Mouse (Mus musculus) heart, embryonic 15.5 days (tissue): ENCODE results near the gene Ggct. TPM values are rescaled to one million over a fixed set of nuclear protein-coding genes. Genes with fewer than 3 reads are reported as not detected.

Experiments
- ATAC-seq: fragments of 200-750 bp; cut with Nextera tagmentation; replicated peaks from 2 replicates; pipeline ENCODE4 v1.8.0; 2017; ENCODE audit warnings: low read depth, moderate TSS enrichment; ENCODE audit not compliant: insufficient number of reproducible peaks, insufficient read depth, low FRiP score
- H3K27ac ChIP-seq: fragments of 300-500 bp; sonication (generic); 2 replicates; pipeline ENCODE4 v1.5.1; 2015; ENCODE audit warnings: mild to moderate bottlenecking, inconsistent platforms
- H3K27me3 ChIP-seq: fragments of 300-500 bp; sonication (generic); 2 replicates; pipeline ENCODE4 v1.6.1; 2015; ENCODE audit warnings: inconsistent platforms
- H3K36me3 ChIP-seq: fragments of 300-500 bp; sonication (generic); 2 replicates; pipeline ENCODE4 v1.6.1; 2015; ENCODE audit warnings: mild to moderate bottlenecking, inconsistent platforms
- H3K4me1 ChIP-seq: fragments of 300-500 bp; sonication (generic); replicated peaks from 2 replicates; pipeline ENCODE4 v1.6.1; 2015; ENCODE audit warnings: inconsistent platforms
- H3K4me2 ChIP-seq: fragments of 300-500 bp; sonication (generic); 2 replicates; pipeline ENCODE4 v1.6.1; 2015; ENCODE audit warnings: inconsistent platforms, mild to moderate bottlenecking, moderate library complexity
- H3K4me3 ChIP-seq: fragments of 300-500 bp; sonication (generic); 2 replicates; pipeline ENCODE4 v1.5.1; 2015; ENCODE audit warnings: mild to moderate bottlenecking, inconsistent platforms
- H3K9ac ChIP-seq: fragments of 300-500 bp; sonication (generic); 2 replicates; pipeline ENCODE4 v1.6.1; 2015; ENCODE audit warnings: mild to moderate bottlenecking, inconsistent platforms
- H3K9me3 ChIP-seq: fragments of 300-500 bp; sonication (generic); replicated peaks from 2 replicates; pipeline ENCODE4 v1.6.1; 2016; ENCODE audit warnings: inconsistent platforms
- WGBS: fragments of 180-500 bp; shearing (Covaris S2); methylation state at CpG from one replicate; pipeline ENCODE4 v1.1.7; 2015; ENCODE audit warnings: mixed read lengths; 5-methylcytosine and 5-hydroxymethylcytosine counted together
- polyA plus RNA-seq: library from polyadenylated mRNA; unstranded; fragments of >200 nt; fragmentation: Nextera tagmentation; extraction: Ambion mirVana; gene quantifications from 2 replicates; pipeline ENCODE4 v1.2.1, GENCODE M21; 2015

The Ggct gene
- polyA plus RNA-seq, 1 experiment from 2014 or later, result 4.2 TPM

DNA sequence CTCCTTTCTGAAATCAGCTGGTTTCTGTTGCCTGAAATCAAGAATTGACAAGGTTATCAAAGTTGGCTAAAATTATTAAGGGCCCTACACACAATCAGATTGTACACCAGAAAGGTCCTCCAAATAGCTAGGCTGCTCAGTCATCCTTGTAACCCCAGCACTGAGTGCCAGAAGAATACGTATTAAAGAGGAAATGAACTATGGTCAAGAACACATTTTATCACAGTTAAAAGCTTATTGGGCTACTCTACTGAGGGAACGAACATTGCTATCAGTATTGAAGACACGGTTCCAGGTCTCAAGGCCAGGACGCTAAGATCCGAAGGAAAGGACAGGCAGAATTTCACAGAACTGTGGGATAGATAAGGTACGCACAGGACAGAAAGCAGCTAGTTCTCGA lies 609 bp downstream of the Ggct start:
- Histone ChIP-seq H3K27ac (peak overlapping the region; percentile 65), H3K9ac (peak overlapping the region; percentile 64), H3K4me2 (peak overlapping the region; percentile 99), H3K27me3 (no peaks in the 10 kb centered on the region), H3K9me3 (no peaks in the 10 kb centered on the region), H3K4me3 (peak overlapping the region; percentile 67), H3K36me3 (no peaks in the 10 kb centered on the region; the same call in 1 of the 2 replicates), H3K4me1 (peaks cover 10% of the 10 kb centered on the region; the same call in 1 of the 2 replicates)
- 2% methylated on average over 7 of the region's 7 CpGs for WGBS
- no peak for ATAC-seq

DNA sequence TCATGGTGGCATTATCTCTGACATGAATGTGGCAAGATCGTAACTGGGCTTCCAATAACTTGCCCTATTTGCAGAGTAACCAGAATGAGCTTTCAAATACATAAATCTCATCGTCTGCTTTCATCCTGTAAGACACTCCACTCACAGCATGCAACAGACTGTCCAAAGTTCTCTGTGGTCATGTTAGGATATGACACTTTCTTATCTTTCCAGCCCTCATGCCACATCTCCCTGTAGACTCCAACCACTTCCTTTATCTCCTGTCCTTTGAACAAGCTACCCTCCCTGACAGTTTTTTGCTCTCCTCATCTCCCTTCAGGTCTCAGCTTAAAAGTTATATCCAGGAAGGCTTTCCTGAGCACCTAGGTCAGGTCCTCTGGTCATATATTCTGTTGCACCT lies 1.6 kb downstream of the Ggct start:
- Histone ChIP-seq H3K4me2 (no peak overlapping the region), H3K36me3 (no peaks in the 10 kb centered on the region; the same call in 1 of the 2 replicates), H3K9ac (no peak overlapping the region), H3K27me3 (no peaks in the 10 kb centered on the region), H3K9me3 (no peaks in the 10 kb centered on the region), H3K4me1 (peaks cover 10% of the 10 kb centered on the region; the same call in 1 of the 2 replicates), H3K4me3 (no peak overlapping the region), H3K27ac (no peak overlapping the region)
- no peak for ATAC-seq
- WGBS, result 54% methylated on average over 2 of the region's 2 CpGs

DNA sequence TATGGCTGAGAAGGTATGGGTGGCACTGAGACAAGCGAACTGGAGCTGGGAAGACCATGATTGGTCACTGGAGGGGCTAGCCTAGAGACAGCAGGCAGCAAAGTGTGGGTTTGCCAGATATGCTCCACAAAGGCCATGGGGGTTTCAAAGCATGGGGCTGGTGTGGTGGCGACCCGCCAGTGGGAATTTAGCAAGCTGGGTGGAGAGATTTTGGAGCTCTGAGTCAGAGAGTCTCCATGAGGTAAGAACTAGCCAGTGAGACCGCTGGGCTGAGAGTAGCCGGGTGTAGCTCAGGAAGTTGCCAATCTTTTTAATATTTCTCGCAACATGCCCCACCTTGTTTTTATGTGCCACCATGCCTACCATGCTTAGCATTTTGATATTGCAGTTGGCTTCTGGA lies 4.6 kb downstream of the Ggct start:
- Histone ChIP-seq H3K27me3 (no peaks in the 10 kb centered on the region), H3K27ac (no peak overlapping the region), H3K36me3 (no peaks in the 10 kb centered on the region; the same call in 1 of the 2 replicates), H3K4me2 (no peak overlapping the region), H3K9me3 (no peaks in the 10 kb centered on the region), H3K4me3 (no peak overlapping the region), H3K4me1 (peaks cover 7% of the 10 kb centered on the region; the same call in 1 of the 2 replicates), H3K9ac (no peak overlapping the region)
- 89% methylated on average over 6 of the region's 6 CpGs for WGBS
- ATAC-seq, result no peak

DNA sequence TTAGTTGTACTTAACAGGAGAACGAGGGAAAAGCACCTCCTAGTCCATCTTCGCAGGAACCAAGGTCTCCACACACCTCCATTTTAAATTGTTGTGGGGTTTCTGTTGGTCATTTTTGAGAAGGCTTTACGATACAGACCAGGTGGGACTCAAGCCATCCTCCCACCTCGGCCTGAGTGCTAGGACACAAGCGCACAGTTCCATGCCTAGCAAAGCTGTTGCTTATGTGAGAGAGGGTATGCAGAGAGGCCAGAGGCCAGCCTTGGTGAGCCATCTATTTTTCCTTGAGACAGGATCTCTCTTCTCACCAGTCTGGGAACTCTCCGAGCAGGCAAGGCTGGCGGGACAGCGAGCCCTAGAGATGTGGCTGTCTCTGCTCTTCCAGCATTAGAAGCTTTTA lies 8.7 kb downstream of the Ggct start:
- no peak overlapping the region for H3K27ac ChIP-seq
- no peak overlapping the region for H3K9ac ChIP-seq
- 88% methylated on average over 8 of the region's 8 CpGs for WGBS
- no peaks in the 10 kb centered on the region for H3K4me1 ChIP-seq
- no peaks in the 10 kb centered on the region; the same call in 1 of the 2 replicates for H3K36me3 ChIP-seq
- H3K4me2 ChIP-seq, result no peak overlapping the region
- no peaks in the 10 kb centered on the region for H3K9me3 ChIP-seq
- ATAC-seq, result no peak
- no peaks in the 10 kb centered on the region for H3K27me3 ChIP-seq
- no peak overlapping the region for H3K4me3 ChIP-seq

DNA sequence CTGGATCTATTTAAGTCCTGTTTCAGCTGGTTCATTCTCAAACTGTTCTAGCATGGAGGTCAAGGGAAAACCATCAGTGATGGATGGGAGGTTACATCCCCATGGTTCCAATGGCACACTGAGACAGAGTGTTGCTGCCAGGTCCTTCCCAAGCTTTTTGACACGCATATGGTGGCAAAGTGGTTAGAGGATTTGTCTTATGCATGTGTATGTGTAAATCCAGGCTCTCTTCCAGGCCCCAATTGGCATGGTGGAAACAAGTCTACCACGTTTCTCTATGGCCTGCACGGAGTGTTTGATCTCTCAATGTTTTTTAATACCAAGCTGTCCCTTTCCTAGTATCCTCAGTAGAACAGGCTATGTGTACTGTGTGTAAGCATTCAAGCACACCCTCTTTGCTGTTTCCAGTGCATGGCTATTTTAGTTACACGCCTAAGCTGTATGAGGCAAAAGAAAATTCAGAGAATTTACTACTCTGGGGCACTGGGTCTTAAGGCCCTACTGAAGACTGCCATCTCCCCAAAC lies 9.2 kb downstream of the Ggct start:
- Histone ChIP-seq H3K9ac (no peak overlapping the region), H3K27me3 (no peaks in the 10 kb centered on the region), H3K4me1 (no peaks in the 10 kb centered on the region), H3K36me3 (no peaks in the 10 kb centered on the region; the same call in 1 of the 2 replicates), H3K9me3 (no peaks in the 10 kb centered on the region), H3K4me3 (no peak overlapping the region), H3K4me2 (no peak overlapping the region), H3K27ac (no peak overlapping the region)
- no peak for ATAC-seq
- WGBS, result 87% methylated on average over 4 of the region's 4 CpGs

DNA sequence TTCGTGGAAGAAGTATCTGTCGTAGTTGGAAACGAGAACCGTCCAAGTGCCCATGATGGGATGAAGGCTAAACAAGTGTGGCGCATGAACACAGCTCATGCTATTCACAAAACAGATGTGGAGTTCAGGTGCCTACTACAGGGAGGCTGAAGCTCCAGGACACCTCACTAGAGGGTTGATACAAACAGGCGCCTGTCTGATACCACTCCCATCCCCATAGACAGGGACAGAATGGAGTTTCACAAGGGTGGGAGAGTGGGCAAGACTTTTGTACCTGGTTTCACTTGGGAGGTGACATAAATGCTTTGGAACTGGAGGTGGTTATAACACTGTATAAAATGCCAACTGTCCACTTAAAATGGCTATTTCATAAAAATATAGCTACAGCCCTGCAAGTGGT lies 13.3 kb downstream of the Ggct start:
- Histone ChIP-seq H3K4me1 (no peaks in the 10 kb centered on the region), H3K27ac (no peak overlapping the region), H3K4me3 (no peak overlapping the region), H3K9me3 (no peaks in the 10 kb centered on the region), H3K9ac (no peak overlapping the region), H3K27me3 (no peaks in the 10 kb centered on the region), H3K36me3 (no peaks in the 10 kb centered on the region), H3K4me2 (no peak overlapping the region)
- 89% methylated on average over 6 of the region's 6 CpGs for WGBS
- no peak for ATAC-seq

DNA sequence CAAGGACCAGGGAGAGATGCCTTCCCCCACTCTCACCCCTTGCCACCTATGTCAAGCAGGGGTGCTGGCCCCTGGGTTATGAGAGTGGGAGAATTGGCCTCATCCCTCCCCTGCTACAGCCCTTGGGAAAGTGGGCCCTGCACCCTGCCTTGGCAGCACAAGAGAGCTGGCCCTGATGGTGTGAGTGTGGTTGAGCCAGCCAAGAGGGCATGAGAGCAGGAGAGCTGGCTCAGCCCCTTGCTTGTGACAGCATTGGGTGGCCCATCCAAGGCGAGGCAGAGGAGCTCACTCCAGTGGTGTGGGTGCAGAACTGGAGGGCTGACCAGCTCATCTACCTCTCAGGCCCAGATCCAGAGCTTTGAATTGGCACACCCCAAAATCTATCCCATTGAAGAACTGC lies 17.1 kb downstream of the Ggct start:
- Histone ChIP-seq H3K4me1 (no peaks in the 10 kb centered on the region; the same call in none of the 2 replicates), H3K27me3 (peaks cover 5% of the 10 kb centered on the region; the same call in 1 of the 2 replicates), H3K27ac (no peak overlapping the region), H3K9me3 (no peaks in the 10 kb centered on the region), H3K9ac (no peak overlapping the region), H3K4me2 (no peak overlapping the region), H3K36me3 (no peaks in the 10 kb centered on the region), H3K4me3 (no peak overlapping the region)
- no peak for ATAC-seq
- WGBS, result 95% methylated on average over 1 of the region's 1 CpGs

DNA sequence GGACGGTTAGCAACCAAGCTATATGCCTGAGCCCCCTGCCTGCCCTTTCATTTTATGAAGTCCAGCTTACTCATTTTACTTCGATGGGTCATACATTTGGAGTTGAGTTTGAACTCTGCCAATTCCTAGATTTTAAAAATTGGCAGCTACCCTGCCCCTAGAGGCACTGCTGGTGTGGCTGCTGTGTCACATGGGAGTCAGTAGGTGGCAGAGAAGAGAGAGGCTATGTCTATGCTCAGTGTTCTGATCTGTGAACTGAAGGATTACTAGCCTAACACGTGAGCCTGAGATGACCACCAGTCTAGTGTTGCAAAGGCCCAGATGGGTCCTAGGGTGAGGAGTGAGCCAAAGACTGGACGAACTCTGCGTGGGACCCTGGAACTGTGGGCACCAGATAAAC lies 18.2 kb downstream of the Ggct start:
- Histone ChIP-seq H3K4me1 (no peaks in the 10 kb centered on the region; the same call in none of the 2 replicates), H3K27me3 (peaks cover 9% of the 10 kb centered on the region; the same call in 1 of the 2 replicates), H3K4me2 (no peak overlapping the region), H3K9ac (no peak overlapping the region), H3K9me3 (no peaks in the 10 kb centered on the region), H3K4me3 (no peak overlapping the region), H3K27ac (no peak overlapping the region), H3K36me3 (no peaks in the 10 kb centered on the region)
- WGBS, result 63% methylated on average over 5 of the region's 5 CpGs
- no peak for ATAC-seq

DNA sequence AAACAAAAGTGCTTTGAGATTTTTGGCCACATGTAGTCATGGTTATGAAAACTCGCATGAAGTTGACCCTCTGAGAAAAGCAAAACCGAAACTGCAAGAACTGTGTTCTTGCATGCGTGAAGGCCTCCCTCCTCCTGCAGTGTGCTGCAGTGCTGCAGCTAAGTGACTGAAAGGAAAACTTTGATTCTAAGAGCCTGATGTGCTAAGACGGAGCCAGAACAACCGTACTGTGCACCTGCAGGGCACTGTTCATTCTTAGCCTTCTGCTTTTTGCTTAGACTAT lies 19.9 kb downstream of the Ggct start:
- WGBS, result 15% methylated on average over 5 of the region's 5 CpGs
- Histone ChIP-seq H3K9me3 (no peaks in the 10 kb centered on the region), H3K36me3 (no peaks in the 10 kb centered on the region), H3K27me3 (peaks cover 9% of the 10 kb centered on the region; the same call in 1 of the 2 replicates), H3K4me1 (no peaks in the 10 kb centered on the region; the same call in none of the 2 replicates), H3K4me3 (peak overlapping the region; percentile 67), H3K9ac (peak overlapping the region; percentile 60), H3K4me2 (peak overlapping the region; percentile 84), H3K27ac (peak overlapping the region; percentile 76; the same call in 1 of the 2 replicates)
- ATAC-seq, result no peak

DNA sequence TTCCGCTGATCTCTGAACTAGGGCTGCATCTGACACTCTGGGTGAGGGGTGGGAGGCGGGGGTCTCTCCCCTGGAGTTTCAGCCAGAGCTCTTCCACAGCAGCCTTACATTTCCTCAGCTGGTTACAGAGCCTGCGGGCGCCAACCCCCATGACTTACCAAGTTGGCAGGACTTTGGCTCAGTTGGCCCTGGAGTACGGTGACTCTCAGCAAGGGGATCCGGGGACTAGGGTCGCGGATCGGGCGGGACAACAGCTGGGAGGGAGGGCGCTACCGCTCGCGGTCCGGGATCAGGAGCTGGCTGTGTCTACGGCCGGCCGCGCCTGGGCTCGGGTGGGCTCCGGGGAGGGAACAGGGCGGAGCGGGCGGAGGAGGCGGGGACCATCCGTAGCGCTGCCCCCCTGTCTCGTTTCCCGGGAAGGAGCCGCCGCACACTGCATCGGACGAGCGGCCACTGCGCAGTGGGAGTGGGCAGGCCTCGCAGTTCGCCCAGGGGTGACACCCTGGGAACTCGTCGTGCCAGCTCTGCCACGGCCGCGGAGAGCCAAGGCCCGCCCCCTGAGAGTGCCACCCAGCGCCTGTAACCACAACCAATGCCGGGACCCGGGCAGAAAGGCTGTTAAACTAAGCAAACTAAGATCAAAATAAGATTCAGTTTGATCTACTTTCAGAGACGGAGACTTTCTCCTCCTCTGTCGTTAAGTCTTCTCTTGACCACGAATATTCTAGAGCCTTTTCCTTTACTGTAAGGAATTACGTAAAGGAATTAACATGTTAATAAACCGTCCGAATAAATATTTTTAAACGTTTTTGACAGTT lies 20.4 kb downstream of the Ggct start, which contains the start of gene Nod1:
Gene Nod1, minus strand, starts transcription at position 502 of the 818 bp plus-strand sequence.
- Histone ChIP-seq H3K9me3 (no peaks in the 10 kb centered on the region), H3K36me3 (no peaks in the 10 kb centered on the region), H3K27me3 (peaks cover 12% of the 10 kb centered on the region; the same call in 1 of the 2 replicates), H3K4me3 (peak within 1 kb of the TSS; percentile 67), H3K9ac (peak within 1 kb of the TSS; percentile 60), H3K4me1 (no peaks in the 10 kb centered on the region; the same call in none of the 2 replicates), H3K27ac (peak within 1 kb of the TSS; percentile 76), H3K4me2 (peak within 1 kb of the TSS; percentile 84)
- ATAC-seq, result peak; percentile 91
- 3% methylated on average over 52 of the region's 53 CpGs for WGBS

DNA sequence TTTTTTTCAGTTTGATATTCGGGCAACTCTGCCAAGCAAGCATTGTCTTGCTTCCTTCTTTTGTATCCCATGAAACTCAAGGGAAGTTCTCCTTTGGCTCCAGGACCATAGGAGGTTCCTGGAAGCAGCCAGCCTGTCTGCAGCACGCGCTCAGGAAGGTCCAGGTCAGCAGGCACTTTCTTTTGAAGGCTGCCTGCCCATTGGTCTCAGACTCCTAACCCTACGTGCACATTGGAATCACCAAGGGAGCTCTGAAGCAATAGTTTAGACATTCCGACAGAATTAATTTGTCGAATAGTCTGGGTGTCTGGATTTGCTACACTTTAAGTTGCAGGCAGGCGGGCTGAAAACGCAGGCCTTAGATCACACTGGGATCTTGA lies 21.0 kb downstream of the Ggct start:
- no peak for ATAC-seq
- H3K9me3 ChIP-seq, result no peaks in the 10 kb centered on the region
- no peaks in the 10 kb centered on the region for H3K36me3 ChIP-seq
- WGBS, result 23% methylated on average over 8 of the region's 8 CpGs
- H3K4me3 ChIP-seq, result peak overlapping the region; percentile 67
- H3K27ac ChIP-seq, result peak overlapping the region; percentile 76
- peak overlapping the region; percentile 84 for H3K4me2 ChIP-seq
- no peaks in the 10 kb centered on the region; the same call in none of the 2 replicates for H3K4me1 ChIP-seq
- H3K27me3 ChIP-seq, result peaks cover 12% of the 10 kb centered on the region; the same call in 1 of the 2 replicates
- peak overlapping the region; percentile 60 for H3K9ac ChIP-seq
